Mouse (Mus musculus) T-cell, adult 2 months (primary cell): Measurements from ENCODE around the gene Cyp4v3.
A peak's percentile ranks its signal among the peaks of the same experiment; 100 is the strongest.
"Not testable (repeated sequence)": the region's sequence is repeated elsewhere in the genome, so short reads cannot be mapped to it uniquely, and the experiment has no call there.

Source experiments
- DNase-seq: peaks from one replicate; pipeline ENCODE4 v3.0.0; 2022; ENCODE audit warnings: low spot score

The Cyp4v3 gene

DNA sequence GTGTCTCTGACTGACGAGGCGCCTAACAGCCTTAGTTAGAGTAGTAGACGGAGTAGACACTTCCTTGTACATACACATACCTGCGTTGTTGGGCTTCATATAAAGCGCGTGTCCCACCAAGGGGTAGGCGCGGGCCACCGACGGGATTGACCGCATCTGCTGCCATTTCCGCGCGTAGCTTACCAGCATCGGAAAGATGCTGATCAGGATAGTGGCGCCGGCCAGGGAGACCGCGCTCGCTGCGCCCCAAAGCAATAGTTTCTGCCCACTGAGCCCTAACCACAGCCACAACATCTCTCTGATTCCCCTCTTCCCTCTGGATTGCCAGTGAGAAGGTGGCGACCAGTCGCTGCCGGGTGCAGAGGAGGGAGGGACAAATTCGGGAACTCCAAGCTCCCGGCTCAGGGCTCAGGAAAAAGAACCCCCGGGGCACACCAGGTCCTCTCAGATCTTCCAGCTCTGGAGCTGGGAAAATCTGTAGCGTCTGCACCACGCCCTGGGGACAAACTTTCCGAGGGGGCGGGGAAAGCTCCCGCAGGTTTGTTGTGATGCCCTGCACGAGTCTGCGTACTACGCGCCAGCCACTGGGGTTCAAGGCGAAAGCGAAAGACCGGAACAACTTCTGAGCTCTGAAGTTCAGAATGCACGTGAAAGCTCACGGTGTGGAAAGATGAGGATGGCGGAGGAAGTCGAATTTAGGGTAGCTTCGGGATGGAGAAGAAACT is at the start of gene Cyp4v3:
Gene Cyp4v3 (minus strand): TSS at position 532 of the 725 bp plus-strand sequence.
- peak; percentile 69 for DNase-seq

DNA sequence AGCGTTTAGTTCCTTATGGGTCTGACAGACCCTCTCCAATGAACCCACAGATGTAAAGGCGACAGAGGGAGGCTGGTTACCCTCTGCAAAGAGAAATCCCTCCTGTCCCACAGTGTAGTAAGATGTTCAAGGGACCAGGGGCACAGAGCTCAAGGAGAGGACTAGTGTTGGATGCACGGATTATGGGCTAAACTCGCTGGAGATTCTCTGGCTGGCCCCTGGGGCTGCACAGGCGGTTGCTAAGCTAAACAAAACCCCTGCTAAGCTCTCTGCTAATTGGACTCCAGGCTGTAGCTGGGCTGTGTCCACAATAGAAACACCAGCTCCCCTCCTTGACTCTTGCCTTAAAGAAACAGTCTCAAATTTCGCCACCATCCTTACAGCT is 48.9 kb upstream of the Cyp4v3 start, which contains the start of gene Fam149a:
Gene Fam149a (minus strand): TSS at position 329 of the 385 bp plus-strand sequence.
- no peak for DNase-seq

DNA sequence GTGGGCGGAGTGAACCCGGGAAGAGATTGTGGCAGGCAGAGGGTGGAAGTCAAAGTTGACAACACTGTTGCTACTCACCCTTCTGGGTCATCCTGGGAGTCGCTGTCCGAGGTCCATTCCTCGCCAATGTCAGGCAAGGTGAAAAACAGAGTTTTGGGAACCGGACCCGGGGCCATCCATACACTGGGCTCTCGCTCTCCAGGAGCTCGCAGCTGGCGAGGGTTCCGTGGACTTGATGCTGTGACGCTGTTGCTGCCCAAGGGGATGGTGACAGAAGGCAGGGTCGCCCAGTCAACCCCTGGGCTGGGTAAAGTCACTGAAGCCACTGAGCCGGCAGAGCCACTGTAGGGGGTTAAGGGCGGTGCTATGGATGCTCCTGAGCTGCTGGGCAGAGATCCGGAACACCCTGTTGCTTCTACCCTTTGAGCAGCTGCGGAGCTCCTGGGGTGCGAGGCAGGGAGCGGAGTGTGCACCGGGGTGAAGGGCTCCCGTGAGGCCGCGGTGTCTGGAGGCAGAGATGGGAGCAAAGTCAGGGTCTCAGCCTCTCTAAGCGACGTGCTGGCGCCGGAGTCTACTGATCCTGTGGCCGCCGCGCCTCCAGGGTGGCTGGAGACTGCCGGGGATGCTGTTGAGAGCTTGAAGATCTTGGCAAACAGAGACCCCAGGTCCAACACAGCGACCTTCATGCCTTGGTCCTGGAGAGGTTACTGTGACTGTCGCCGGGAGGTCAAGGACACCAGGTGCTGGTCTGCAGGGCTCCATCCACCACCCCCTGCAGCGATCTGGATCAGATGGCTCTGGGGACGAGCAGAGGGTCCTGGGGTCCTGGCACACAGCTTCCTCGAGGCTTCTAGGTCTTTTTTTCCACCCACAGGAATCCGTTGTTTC is 48.3 kb upstream of the Cyp4v3 start:
- DNase-seq = no peak

DNA sequence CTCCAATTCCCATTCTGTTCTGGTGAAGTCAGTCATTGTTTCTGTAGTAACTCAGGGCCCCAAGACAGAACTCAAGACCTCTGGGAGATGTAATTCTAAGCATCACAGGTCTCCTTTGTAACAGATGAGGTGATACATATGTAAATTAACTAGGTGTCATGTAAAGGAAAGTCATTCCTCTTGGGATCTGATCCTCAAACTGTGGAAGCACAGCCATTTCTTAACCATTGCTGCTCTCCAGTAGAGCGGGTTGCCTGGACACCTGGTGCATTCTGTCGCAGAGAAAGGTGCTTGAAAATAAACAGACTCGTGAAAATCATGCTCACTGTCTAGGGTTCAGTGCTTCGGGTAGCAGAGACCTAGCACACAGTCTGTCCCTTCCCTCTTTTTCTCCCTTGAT is 47.6 kb upstream of the Cyp4v3 start:
- no peak for DNase-seq

DNA sequence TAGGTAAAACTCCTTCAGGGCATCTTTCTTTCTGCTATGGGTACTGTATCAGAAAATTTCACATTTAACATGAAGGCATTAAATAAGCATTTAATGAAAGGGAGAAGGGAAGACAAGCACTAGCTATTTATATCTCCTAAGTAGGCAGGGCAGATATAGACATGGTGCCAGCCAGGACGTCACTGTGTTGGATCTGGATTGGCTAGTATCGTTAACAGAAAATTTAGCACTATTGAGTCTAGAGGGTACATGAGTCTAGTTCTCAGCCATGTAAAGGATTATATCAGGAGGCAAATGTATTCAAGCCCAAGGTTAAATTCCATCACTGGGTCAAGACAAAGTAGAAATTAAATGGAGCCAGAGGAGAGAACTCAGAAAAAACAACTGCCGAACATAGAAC is 41.1 kb upstream of the Cyp4v3 start:
- DNase-seq = no peak

DNA sequence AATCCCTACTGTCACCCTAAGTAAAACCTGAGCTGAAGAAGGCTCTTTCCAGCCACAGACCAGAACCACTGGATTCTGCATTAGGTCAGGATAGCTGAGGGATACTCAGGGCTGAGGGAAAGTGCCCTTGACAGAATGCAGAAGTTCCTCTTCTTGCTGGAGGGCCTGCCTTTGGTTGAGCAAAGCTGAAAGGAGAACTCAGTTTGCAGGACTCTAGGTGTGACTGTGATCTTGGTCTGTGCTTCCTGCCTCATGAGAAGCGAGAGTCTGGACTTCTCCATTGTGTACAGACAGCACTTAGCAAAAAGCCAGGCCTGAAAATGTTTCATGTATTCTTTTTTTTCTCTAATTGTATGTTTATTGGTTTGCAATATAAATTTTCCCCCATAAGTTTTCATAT is 34.1 kb upstream of the Cyp4v3 start:
- no peak for DNase-seq

DNA sequence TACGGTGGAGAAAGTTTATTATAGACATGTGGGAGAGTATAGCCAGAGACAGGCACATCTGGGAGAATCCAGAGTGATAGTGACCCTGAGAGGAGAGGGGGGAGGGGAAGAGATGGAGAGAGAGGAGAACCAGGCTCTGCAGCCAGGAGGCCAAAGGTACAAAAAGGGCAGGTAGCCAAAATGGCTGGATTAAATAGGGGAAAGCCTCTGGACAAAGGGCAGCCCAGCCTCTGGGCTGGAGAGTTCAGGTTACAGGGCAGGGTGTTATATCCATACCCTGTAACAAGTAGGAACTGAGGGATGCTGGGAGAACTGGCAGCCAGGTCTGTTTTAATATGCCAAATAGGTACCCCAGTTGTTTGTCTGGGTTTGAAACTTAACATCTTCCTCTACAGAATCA is 30.2 kb upstream of the Cyp4v3 start:
- no peak for DNase-seq

DNA sequence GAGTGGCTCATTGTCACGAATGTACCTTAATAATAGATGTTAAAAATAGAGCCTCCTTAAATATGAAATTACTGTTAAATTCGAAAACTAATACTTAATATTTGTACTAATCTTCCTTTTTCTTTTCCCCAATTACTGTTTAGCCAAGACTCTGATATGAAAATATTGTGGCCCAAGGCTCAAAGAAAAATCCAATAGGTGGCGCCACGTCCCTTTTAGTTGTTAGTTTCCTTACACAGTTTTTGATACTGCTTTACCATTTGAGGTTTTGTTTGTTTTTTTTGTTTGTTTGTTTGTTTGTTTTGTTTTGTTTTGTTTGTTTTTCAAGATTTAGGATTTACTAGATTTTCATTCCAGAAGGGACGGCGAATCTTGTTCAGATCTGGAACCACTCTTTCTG is 29.3 kb upstream of the Cyp4v3 start:
- DNase-seq = no peak

DNA sequence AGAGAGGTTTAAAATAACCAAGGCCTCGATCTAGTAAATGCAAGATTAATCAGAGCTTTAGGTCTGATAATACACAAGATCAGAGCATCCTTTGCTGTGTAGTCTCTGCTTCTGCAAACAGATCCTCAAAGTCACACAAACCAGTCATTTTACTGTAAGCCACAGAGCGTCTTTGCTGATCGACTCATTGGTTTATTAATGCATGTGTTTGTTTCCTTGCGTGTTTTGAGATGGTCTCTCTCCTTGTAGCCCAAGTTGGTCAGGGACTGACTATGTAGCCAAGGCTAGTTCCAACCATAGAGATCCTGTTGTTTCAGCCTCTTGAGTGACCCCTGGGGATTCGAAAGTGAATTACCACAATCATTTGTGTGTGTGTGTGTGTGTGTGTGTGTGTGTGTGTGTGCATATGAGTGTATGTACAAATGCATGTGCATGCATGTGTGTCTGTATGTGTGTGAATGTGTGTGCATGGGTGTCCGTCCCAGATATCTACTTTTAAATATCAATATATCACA is 26.1 kb upstream of the Cyp4v3 start:
- no peak for DNase-seq

DNA sequence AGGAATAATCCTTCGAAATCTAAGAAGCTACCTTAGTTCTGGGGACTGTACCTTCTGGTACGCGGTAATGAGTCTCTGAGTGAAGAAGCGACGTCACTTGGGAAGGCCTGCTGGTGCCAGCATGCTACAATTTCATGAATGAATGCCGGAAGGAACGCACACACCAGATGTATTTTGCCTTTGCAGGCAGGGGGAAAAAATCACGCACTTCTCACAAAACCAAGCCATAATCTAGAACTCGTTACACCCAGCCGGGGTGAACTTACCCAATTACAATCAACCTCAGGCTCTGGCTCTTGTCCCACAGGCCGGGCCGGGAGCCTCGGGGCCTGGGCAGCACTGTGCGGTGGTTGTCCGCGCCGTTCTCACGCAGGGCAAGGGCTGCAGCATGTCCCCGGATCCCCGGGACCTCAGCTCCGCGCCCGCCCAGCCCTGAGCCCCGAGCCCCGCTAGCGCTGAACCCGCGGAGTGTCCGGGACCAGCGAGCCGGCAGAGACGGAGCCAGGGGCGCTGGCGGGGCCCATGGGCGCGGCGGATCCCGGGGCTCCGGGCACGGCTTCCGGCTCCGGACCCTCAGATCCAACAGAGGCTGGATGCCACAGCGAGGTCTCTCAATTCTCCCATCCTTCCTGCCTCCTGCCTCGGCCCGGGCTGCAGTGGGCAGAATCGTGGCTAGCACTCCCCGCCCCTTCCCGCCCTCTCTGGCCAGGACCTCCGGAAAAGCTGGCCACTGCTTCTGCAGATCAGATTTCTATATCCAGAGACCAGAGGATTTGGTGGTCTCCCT is 25.3 kb upstream of the Cyp4v3 start:
- DNase-seq = no peak

DNA sequence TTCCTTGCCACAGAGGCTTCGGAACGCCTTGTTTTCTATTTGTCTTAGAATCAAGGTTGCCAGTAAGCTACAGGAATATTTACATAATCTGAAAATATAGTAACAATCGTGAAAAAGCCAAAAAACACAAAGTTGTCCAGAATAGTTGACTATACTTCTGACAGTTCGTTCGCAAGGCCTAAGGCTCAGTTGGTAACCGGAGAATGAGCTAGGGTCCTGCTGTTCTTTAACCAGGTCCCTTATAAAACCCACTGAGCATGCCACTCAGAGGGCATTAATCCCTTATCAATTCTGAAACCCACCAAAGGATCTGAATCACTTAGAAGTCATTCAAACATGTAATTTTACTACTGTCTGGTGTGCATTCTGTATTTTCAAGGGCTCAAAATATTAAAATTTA is 22.8 kb upstream of the Cyp4v3 start:
- no peak for DNase-seq

DNA sequence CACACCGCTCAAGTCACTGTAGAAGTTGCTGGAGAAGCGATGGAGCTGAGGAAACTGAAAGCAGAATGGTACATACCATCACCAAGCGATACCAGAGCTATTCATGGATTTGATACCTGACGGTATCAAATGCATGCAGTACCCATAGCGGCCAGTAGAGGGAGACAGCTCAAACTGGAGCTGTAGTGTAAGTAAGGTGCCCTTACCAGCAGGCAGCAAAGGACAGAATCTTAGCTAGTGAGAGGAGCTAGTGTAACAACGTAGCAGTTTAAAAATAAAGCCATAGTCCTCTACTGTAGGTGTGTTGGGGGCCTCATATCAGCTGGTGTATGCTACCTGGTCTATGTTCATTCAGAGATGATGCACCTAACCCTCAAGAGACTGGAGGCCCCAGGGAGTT is 12.0 kb upstream of the Cyp4v3 start:
- DNase-seq = peak; percentile 31

DNA sequence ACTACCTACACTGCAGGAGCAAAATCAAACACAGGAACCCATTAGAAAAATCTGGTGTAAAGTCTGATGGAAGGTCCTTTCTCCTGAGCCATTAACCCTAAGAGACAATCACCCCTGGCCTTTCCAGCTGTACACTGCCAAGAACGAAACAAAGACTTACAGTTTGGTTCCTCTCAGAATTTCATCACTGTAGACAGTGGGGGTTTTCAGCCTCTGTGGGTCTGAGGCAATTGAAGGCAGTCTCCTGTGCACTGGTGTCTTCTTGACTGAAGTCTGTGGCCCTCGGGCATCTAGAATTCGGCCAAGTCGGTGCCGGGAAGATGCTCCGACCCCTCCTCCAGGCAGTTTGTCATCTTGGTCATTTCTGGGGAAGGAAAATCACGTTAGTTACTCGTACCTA is 11.3 kb upstream of the Cyp4v3 start:
- no peak for DNase-seq

DNA sequence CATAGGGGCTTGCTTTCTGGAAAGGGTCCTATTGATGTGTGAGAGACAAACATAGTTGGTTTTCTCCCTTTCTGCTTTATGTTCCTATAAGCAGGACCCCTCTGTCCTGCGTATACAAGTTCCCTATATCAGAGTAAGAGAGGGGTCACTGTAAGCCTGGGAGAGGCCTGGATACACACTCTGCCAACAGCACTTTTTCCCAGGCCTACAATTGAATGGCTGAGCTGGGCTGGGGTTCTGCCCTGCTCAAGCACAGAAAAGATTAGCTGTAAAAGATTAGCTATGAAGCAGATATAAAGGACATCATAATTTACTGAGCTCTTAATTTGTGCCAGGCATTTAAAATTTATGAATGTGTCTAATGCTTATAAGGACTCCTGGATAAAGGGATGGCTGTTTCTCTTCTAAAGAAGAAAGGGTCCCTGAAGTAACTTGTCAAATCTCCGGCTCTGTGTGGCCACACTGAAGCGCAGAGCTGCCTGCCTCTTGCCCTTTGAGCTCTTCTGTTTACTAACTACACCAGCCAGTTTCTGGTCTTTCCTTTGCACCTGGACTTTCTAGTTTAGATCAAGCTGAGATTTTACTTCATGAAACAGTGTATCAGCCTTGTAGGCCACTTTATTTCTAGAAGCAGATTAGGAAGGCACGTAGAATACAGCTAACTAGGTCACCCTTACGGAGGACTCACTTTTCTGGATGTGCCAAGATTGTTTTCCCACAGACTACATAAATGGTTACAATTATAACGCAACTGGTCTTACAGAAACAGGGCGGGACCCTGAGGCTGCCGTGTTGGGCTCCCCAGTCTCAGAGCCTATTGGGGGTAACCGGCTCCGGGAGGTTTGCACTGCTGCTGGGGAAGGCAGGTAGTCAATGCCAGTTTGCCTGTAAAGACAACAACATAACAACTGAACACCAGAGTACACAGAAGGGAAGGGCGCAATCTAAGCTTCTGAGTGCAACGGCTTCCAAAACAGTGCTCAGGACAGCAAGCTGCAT is 8.9 kb upstream of the Cyp4v3 start:
- DNase-seq = no peak

DNA sequence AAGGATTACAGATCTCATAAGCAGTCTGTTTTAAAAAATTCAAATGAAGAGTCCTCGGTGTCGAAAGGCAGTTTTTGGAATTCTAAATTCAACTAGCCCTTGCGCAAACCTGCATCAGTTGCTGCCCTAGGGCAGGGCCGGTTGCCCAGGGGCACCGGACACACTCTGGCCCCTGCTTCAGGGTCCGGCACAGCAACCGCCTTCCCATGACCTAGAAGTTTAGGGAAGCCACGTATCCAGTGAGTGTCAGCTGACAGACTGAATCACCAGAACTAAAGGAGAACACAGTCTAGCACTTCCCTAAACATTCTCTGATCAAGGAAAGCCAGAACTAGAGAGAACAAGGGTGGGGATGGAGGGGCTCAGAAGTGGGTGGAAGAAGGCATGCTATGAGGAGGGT is 477 bp upstream of the Cyp4v3 start:
- DNase-seq = no peak

DNA sequence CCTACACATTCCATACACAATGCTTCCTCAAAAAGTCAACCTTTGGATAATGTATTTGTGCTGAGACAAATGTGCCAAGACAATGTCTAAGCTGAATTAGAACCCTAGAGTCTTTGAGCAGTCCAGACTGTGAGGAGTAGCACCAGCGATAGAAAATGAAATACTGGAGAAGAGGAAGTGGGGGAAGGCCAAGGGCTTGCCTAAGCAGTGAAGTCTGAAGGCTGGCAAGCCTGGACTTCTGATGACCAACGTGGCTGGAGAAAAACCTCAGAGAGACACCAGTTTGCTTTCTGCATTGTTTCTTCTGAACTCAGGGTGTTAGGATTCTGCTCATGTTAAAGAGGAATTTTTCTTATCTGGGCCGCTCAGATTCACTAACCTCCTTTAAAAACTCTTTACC is 2.2 kb downstream of the Cyp4v3 start:
- no peak for DNase-seq

DNA sequence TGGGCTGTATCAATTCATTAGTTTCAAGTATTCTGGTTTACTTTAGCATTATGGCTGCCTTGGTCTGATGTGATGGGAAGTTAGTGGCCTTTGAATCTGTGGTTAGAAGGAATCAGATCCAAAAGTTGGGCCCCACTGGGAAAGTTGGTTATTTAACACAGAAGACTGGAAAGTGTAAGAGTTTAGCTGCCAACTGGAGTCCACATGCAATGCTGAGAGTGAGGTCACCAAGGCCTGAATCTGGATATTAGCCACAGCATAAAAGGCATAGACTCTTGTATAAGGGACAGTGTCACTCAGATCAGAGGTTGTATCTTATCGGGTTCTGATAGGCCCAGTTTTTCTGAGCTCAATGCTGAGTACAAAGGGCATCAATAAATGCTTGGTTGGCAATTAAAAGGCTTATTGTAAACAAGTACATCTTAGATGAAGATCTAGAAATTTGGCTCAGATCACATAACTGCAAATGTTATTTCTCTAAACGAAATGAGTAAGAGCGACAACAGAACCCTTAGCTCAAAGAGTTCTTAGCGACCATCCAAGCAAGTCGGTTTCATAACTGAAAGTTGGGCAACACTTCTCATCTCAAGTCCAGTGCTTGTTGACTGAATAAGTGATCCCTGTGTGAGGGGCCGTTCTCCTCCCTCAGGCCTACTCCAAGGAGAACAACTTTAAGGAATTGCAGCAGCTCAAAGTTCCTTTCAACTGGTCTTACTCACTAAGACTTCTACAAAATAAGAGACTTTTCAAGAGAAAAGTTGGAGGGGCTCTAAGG is 3.6 kb downstream of the Cyp4v3 start:
- no peak for DNase-seq

DNA sequence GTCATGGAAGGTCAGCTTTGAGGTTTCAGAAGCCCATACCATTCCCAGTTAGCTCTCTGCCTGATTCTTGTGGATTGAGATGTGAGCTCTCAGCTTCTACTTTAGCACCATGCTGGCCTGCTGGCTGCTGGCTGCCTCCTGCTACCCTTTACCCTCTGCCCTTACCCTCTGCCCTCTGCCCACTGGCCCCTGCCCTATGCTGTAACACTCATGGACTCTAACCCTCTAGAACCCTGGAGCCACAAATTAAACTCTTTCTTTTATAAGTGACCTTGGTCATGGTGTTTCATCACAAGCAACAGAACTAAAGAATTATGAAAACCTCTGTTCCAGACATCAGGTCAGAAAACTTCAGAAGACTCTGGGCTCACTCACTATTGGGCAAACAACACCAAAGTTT is 5.9 kb downstream of the Cyp4v3 start:
- DNase-seq = not testable (repeated sequence)

DNA sequence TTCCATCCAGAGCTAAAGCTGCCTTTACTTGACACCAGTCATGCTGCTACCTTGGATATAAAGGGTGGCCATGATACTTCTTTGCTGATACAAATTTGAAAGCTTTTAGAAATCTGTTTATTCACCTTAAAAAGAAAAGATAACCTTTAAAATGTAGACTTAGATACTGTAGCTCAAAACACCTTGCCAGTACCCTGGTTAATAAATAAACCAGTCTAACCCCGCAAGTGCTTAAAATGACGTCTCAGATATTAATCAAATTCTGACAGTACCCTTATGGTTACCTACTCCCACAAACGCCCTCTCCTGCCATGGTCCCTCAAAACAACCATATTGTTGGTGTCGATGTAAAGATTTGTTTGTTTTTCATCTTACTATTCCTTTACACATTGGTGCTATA is 8.9 kb downstream of the Cyp4v3 start:
- DNase-seq = no peak

DNA sequence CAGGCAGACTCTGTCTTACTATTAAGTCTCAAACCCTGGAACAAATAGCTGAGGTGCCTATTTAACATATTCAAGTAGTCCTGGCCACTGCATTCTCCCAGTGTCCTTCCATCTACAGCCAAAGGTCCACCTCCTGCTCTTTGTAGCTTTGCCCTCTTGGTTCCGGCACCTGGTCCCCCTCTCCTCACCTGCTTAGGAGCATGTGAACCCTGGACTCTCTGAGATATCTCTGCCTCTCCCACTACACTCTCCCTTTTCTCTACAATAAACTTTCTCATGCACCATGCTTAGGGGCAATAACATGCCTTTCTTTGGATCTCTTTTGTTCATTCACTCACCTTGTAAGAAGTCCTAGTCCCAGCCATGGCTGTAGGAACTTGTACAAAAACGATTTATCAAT is 11.7 kb downstream of the Cyp4v3 start:
- no peak for DNase-seq
